In genomic region chr15:85207763-85208162, GRCm38 (mm10) we compare ENCODE assay signal across 8 mouse cellular contexts. TPM values are rescaled to one million over a fixed set of nuclear protein-coding genes. Genes with fewer than 3 reads are reported as not detected.
DNase-seq lines count a peak whose midpoint lies in the region; ATAC-seq lines count a peak whose summit lies in the region.

No protein-coding gene starts in this region.

- 35% methylated on average over 2 of the region's 2 CpGs for WGBS in liver, embryonic 12.5 days (ENCODE audit: insufficient replicate concordance)
- 0% methylated on average over 2 of the region's 2 CpGs for WGBS in forebrain, embryonic 11.5 days
- WGBS in midbrain, embryonic 13.5 days = 0% methylated on average over 2 of the region's 2 CpGs

- H3K9ac ChIP-seq in liver, embryonic 12.5 days = no peak overlapping the region
- peak overlapping the region; percentile 90 for H3K9ac ChIP-seq in forebrain, embryonic 11.5 days (ENCODE audit: low read length)
- no peak overlapping the region; the same call in 1 of the 2 replicates for H3K9ac ChIP-seq in midbrain, embryonic 13.5 days (replicated peaks)

- H3K36me3 ChIP-seq in liver, embryonic 12.5 days = peaks cover 5% of the 10 kb centered on the region; the same call in 1 of the 2 replicates
- peaks cover 17% of the 10 kb centered on the region for H3K36me3 ChIP-seq in forebrain, embryonic 11.5 days (ENCODE audit: control insufficient read depth, insufficient read depth, low read length)
- H3K36me3 ChIP-seq in midbrain, embryonic 13.5 days = peaks cover 10% of the 10 kb centered on the region; the same call in 1 of the 2 replicates

- no peak for DNase-seq in liver
- peak; percentile 68 for DNase-seq in forebrain, embryonic 11.5 days (ENCODE audit: low spot score)
- peak; percentile 65 to 66 for DNase-seq in heart, postnatal 14 days
- peak; percentile 35 to 60 for DNase-seq in layer of hippocampus, postnatal 10 days (ENCODE audit: low spot score in 2 of 2)
- DNase-seq in thymus, postnatal 25 days = no peak
- DNase-seq in B cell, adult 2 months = no peak

- ATAC-seq in liver, embryonic 12.5 days = no peak
- peak; percentile 19; the same call in 1 of the 2 replicates for ATAC-seq in forebrain, embryonic 11.5 days (replicated peaks; ENCODE audit: low FRiP score)
- ATAC-seq in midbrain, embryonic 13.5 days = peak; percentile 43; the same call in 1 of the 2 replicates

- no peak overlapping the region for H3K4me3 ChIP-seq in liver, embryonic 12.5 days
- H3K4me3 ChIP-seq in forebrain, embryonic 11.5 days (ENCODE audit: low read depth, low read length) = peak overlapping the region; percentile 61
- peak overlapping the region; percentile 51 for H3K4me3 ChIP-seq in midbrain, embryonic 13.5 days (replicated peaks)

- H3K27ac ChIP-seq in liver, embryonic 12.5 days = 0 out of 2 replicates have a peak overlapping the region, but pooled peaks have one; percentile 22
- peak overlapping the region; percentile 74 for H3K27ac ChIP-seq in forebrain, embryonic 11.5 days (ENCODE audit: low read depth, low read length)
- peak overlapping the region; percentile 75 for H3K27ac ChIP-seq in midbrain, embryonic 13.5 days

- H3K27me3 ChIP-seq in liver, embryonic 12.5 days (replicated peaks) = peaks cover 47% of the 10 kb centered on the region
- no peaks in the 10 kb centered on the region for H3K27me3 ChIP-seq in forebrain, embryonic 11.5 days (ENCODE audit: control insufficient read depth, insufficient read depth, low read length)
- peaks cover 23% of the 10 kb centered on the region for H3K27me3 ChIP-seq in midbrain, embryonic 13.5 days

- H3K4me1 ChIP-seq in liver, embryonic 12.5 days = peaks cover 24% of the 10 kb centered on the region
- H3K4me1 ChIP-seq in forebrain, embryonic 11.5 days (replicated peaks; ENCODE audit: control insufficient read depth, insufficient read depth, low read length) = peaks cover 16% of the 10 kb centered on the region
- H3K4me1 ChIP-seq in midbrain, embryonic 13.5 days (replicated peaks) = peaks cover 30% of the 10 kb centered on the region

- H3K4me2 ChIP-seq in liver, embryonic 12.5 days = 0 out of 2 replicates have a peak overlapping the region, but pooled peaks have one; percentile 13
- peak overlapping the region; percentile 88 for H3K4me2 ChIP-seq in forebrain, embryonic 11.5 days (ENCODE audit: low read depth, low read length, severe bottlenecking)
- H3K4me2 ChIP-seq in midbrain, embryonic 13.5 days (replicated peaks) = peak overlapping the region; percentile 83

- H3K9me3 ChIP-seq in liver, embryonic 12.5 days (replicated peaks) = no peaks in the 10 kb centered on the region
- peaks cover 5% of the 10 kb centered on the region for H3K9me3 ChIP-seq in forebrain, embryonic 11.5 days (ENCODE audit: control insufficient read depth, low read length)
- H3K9me3 ChIP-seq in midbrain, embryonic 13.5 days = no peaks in the 10 kb centered on the region; the same call in 1 of the 2 replicates

- intact Hi-C loops in heart, postnatal 14 days (cut with DNase I) = no loop called here

RNA-seq across cellular contexts. Expression of gene Fbln1, which starts 2.0 kb away (rescaled TPM):
- 18.1 and 19.5 TPM in 2 replicates for polyA plus RNA-seq in liver, embryonic 12.5 days (2016; fragmentation: Nextera tagmentation; extraction: Ambion mirVana)
- 147 and 161 TPM in 2 replicates for polyA plus RNA-seq in forebrain, embryonic 11.5 days (2014; fragmentation: Nextera tagmentation; extraction: Ambion mirVana)
- total RNA-seq in heart, postnatal 14 days (2021) = 10 to 100 TPM; 60.9 to 78.2 TPM
- total RNA-seq in layer of hippocampus, postnatal 10 days (2021) = 10 to 100 TPM; 17.4 to 22.6 TPM
- polyA plus RNA-seq in midbrain, embryonic 13.5 days (2015; fragmentation: Nextera tagmentation; extraction: Ambion mirVana) = 51.3 and 53.9 TPM in 2 replicates

Comparison
In these comparisons a context has a peak if more than half of its experiments do, and no peak if none do; other contexts are left out.
1. H3K27ac ChIP-seq: peak in every context shown above with its lines; median percentile 75 in midbrain, embryonic 13.5 days; 74 in forebrain, embryonic 11.5 days; 22 in liver, embryonic 12.5 days.
2. H3K4me2 ChIP-seq: peak in every context shown above with its lines; median percentile 88 in forebrain, embryonic 11.5 days; 83 in midbrain, embryonic 13.5 days; 13 in liver, embryonic 12.5 days.
3. DNase-seq: peak in forebrain, embryonic 11.5 days (single experiment), heart, postnatal 14 days (2 of 2) and layer of hippocampus, postnatal 10 days (2 of 2); none in liver (single experiment), thymus, postnatal 25 days (single experiment) and B cell, adult 2 months (0 of 2).